Mouse (Mus musculus): Measurements from ENCODE around the gene Usp50. TPM values are rescaled to one million over a fixed set of nuclear protein-coding genes. Genes with fewer than 3 reads are reported as not detected.

The Usp50 gene
- 0.31 and 0.69 TPM in 2 replicates for total RNA-seq (2017)

DNA sequence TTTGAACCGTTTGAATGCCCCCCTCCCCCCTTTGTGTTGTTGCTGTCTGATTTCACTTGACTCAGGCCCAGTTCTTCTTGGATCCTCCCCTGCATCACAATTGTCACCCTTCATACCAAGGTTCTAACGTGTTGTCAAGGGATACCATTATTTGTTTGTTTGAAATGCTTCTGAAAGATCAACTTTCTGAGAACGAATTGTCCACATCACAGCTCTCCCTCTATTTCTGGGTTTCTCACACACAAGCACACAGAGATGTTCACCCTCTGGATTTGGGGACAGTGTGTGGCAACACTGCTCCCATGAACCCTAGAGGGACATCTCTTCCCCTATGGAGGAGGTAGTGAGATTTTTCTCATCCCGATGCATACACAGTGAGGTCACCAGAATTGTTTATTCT, at the start of gene Usp50:
Gene Usp50, minus strand, starts transcription at position 101 of the 400 bp plus-strand sequence.
- ATAC-seq (replicated peaks in 1 of 2; ENCODE audit: insufficient read depth in 1 of 2, low FRiP score in 2 of 2, low TSS enrichment in 1 of 2, low read depth in 1 of 2, poor library complexity in 2 of 2, severe bottlenecking in 2 of 2), result no peak

DNA sequence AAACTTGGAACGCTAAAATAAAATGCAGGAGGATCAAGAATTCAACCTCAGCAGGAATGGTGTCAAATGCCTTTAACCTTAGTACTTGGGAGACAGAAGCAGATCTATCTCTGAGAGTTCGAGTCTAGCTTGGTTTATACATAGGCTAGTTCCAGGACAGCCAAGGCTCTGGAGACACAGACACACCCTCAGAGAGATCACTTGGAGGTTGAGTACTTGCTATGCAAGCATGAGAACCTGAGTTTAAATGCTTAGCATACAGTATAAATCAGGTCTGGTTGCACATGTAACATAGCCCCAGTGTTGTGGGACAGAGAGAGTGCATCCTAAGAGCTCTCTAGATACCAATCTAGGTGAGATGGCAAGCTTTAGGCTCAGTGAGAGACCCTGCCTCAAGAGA, 34.1 kb upstream of the Usp50 start:
- ATAC-seq (replicated peaks in 1 of 2; ENCODE audit: insufficient read depth in 1 of 2, low FRiP score in 2 of 2, low TSS enrichment in 1 of 2, low read depth in 1 of 2, poor library complexity in 2 of 2, severe bottlenecking in 2 of 2), result no peak

- ATAC-seq (replicated peaks in 1 of 2; ENCODE audit: insufficient read depth in 1 of 2, low FRiP score in 2 of 2, low TSS enrichment in 1 of 2, low read depth in 1 of 2, poor library complexity in 2 of 2, severe bottlenecking in 2 of 2), result no peak
Measured at GRCm38 (mm10) chr2:126816644-126817347, 33.5 kb upstream of the Usp50 start.

DNA sequence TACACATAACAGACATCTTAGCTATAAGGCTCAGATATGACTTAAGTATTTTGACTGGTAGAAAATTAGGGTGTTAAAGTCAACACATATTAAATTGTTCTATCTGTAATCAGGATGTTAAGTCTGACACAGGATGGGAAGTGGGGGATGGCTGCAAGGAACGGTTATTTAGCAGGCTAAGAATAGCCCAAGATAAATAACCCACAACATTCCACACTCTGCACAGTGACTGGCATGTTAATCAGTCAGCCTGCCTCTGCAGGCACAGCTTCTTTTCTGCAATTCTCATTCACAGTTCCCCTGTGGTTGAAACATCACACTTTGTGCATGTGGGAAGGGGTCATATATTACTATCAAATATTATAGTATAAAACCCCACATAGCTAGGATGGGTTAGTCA, 32.6 kb upstream of the Usp50 start:
- no peak for ATAC-seq (replicated peaks in 1 of 2; ENCODE audit: insufficient read depth in 1 of 2, low FRiP score in 2 of 2, low TSS enrichment in 1 of 2, low read depth in 1 of 2, poor library complexity in 2 of 2, severe bottlenecking in 2 of 2)

DNA sequence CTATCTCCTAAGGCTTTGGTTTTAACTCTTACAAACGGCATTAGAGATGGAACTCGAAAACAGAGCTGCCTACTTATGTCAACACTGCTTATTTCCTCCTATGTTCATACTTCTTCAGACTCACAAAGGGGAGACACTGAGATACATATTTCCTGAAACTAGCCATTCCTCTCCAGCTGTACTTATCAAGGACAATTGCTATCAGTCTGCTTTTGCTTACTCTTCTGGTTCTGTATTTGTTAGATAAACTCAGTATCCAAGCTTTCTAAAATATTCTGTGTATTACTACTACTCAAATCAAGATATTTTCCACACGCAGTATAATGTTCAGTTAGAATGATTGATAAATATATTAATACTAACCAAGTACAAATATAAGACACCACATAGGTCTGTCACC, 18.7 kb upstream of the Usp50 start:
- no peak for ATAC-seq (replicated peaks in 1 of 2; ENCODE audit: insufficient read depth in 1 of 2, low FRiP score in 2 of 2, low TSS enrichment in 1 of 2, low read depth in 1 of 2, poor library complexity in 2 of 2, severe bottlenecking in 2 of 2)

DNA sequence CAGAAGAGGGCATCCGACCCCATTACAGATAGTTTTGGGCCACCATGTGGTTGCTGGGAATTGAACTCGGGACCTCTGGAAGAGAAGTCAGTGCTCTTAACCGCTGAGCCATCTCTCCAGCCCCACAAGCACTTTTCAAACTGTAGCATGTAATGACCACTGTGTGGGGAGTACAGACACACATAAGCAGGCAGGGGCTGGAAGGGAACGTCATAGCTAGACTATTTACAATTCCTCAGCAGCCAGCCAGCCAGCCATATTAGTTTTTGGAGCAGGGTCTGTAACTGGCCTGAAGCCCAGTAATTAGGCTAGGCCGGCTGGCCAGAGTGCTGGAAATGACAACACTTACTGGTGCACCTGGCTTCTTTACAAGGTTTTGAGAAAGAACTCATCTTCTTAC, 15.2 kb upstream of the Usp50 start:
- ATAC-seq (replicated peaks in 1 of 2; ENCODE audit: insufficient read depth in 1 of 2, low FRiP score in 2 of 2, low TSS enrichment in 1 of 2, low read depth in 1 of 2, poor library complexity in 2 of 2, severe bottlenecking in 2 of 2), result no peak

DNA sequence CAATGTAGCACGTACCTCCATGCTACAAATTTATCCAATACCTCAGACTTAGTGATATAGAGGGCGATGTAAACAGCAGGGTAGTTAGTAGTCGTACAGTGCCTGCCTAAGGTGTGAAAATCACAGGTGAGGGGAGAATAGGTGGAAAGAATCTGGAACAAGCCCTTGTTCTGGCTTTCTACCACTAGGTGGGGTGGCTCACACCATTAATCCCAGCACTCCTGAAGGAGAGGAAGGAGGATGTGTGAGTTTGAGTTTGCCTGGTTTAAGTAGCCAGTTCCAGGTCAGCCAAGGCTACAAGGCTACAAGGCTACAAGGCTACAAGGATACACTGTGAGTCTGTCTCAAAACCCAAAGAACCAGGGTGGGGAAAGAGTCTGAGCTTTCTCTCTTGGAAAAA, 12.4 kb upstream of the Usp50 start:
- no peak for ATAC-seq (replicated peaks in 1 of 2; ENCODE audit: insufficient read depth in 1 of 2, low FRiP score in 2 of 2, low TSS enrichment in 1 of 2, low read depth in 1 of 2, poor library complexity in 2 of 2, severe bottlenecking in 2 of 2)

DNA sequence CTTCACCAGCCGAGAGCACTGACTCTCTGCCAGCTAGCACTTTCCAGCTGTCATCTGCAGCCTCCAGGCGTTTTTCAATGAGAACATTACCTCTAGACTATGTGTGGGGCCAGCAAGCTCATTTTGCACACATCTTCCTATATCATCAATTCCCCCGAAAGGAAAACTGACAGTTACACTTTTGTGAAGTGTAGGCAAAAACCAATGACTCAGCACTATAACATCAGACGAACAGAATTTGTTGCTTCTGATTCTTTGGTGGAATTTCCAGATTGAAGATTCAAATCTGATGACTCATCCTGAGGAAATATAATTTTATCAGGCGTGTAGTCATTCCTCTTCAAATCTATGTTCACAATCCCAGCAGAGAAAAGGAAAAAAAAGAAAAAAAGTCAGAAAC, 9.3 kb upstream of the Usp50 start:
- ATAC-seq (replicated peaks in 1 of 2; ENCODE audit: insufficient read depth in 1 of 2, low FRiP score in 2 of 2, low TSS enrichment in 1 of 2, low read depth in 1 of 2, poor library complexity in 2 of 2, severe bottlenecking in 2 of 2), result no peak

- ATAC-seq (replicated peaks in 1 of 2; ENCODE audit: insufficient read depth in 1 of 2, low FRiP score in 2 of 2, low TSS enrichment in 1 of 2, low read depth in 1 of 2, poor library complexity in 2 of 2, severe bottlenecking in 2 of 2), result peak; percentile 29 to 42; a peak in 1 of 4 replicates
Measured at GRCm38 (mm10) chr2:126787721-126788342, 4.6 kb upstream of the Usp50 start.

DNA sequence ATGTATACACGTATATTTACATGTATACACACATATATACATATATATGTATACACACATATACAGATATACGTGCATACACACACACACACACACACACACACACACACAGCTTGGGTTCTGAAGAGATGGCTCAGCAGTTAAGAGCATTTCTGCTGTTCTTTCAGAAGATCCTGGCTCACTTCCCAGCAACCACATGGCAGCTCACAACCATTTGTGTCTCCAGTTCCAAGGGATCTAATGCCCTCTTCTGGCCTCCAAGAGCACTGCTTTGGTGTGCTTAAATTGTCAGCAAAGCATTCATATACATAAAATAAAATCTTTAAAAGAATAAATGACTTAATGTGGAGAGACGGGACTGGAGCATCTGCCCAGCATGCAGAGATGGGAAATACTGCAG, 837 bp downstream of the Usp50 start:
- peak; percentile 36 to 63; a peak in 1 of 4 replicates for ATAC-seq (replicated peaks in 1 of 2; ENCODE audit: insufficient read depth in 1 of 2, low FRiP score in 2 of 2, low TSS enrichment in 1 of 2, low read depth in 1 of 2, poor library complexity in 2 of 2, severe bottlenecking in 2 of 2)

DNA sequence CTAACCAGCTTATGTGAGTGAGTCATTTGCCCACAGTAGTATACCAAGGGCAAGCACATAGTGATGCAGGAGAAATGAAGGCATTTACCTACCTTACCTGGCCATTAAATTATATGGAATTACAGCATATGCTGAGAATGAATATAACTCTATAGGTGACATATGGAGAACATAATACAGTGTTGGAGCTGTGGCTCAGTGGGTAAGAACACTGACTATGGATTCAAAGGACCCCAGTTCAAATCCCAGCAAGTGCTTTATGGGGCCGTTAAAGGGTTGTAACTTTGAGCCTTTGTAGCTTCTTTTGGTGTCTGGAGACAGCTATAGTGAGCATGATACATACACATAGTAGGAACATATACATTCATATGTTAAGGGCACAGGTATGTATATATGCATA, 1.8 kb downstream of the Usp50 start:
- no peak for ATAC-seq (replicated peaks in 1 of 2; ENCODE audit: insufficient read depth in 1 of 2, low FRiP score in 2 of 2, low TSS enrichment in 1 of 2, low read depth in 1 of 2, poor library complexity in 2 of 2, severe bottlenecking in 2 of 2)

DNA sequence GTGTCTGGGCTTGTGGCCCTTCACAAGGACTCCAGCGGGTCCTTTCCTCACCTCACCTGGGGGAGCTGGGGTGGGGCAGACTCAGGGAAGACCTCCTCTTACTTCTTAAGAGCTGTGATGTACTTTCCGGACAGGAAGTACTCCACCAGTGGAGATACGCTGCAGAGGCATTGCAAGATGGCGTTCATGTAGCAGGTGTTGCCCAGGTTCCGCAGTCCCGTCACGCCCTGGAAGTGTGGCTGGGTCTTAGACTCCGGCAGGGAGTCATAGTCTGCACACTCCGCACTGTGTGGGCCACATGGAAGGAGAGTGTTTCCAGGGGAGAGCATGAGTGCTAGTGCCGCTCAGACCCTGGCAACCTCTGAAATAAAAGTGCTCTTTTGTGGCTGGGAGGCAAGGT, 3.0 kb downstream of the Usp50 start:
- no peak for ATAC-seq (replicated peaks in 1 of 2; ENCODE audit: insufficient read depth in 1 of 2, low FRiP score in 2 of 2, low TSS enrichment in 1 of 2, low read depth in 1 of 2, poor library complexity in 2 of 2, severe bottlenecking in 2 of 2)

GRCm38 (mm10) chr2:126778806-126779205, 4.5 kb downstream of the Usp50 start:
- no peak for ATAC-seq (replicated peaks in 1 of 2; ENCODE audit: insufficient read depth in 1 of 2, low FRiP score in 2 of 2, low TSS enrichment in 1 of 2, low read depth in 1 of 2, poor library complexity in 2 of 2, severe bottlenecking in 2 of 2)

- no peak for ATAC-seq (replicated peaks in 1 of 2; ENCODE audit: insufficient read depth in 1 of 2, low FRiP score in 2 of 2, low TSS enrichment in 1 of 2, low read depth in 1 of 2, poor library complexity in 2 of 2, severe bottlenecking in 2 of 2)
Measured at GRCm38 (mm10) chr2:126776416-126776815, 6.9 kb downstream of the Usp50 start.

DNA sequence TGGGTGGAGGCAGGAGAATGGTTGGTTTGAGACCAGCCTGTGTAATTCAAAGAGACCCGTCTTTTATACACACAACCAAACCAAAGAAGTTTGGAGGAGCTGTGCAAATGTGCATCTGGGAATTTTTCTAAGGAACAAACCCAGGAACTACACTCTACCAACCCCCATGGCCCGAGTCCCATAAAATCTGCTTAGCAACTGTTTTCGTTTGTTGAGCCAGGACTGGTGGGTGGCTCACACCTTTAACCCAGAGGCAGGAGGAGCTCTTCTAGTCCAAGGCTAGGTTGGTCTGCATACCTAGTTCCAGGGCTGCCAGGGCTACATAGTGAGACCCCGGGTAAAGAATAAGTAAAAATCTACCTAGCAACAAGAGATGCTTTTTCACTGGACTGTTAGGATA, 7.3 kb downstream of the Usp50 start:
- no peak for ATAC-seq (replicated peaks in 1 of 2; ENCODE audit: insufficient read depth in 1 of 2, low FRiP score in 2 of 2, low TSS enrichment in 1 of 2, low read depth in 1 of 2, poor library complexity in 2 of 2, severe bottlenecking in 2 of 2)

- ATAC-seq (replicated peaks in 1 of 2; ENCODE audit: insufficient read depth in 1 of 2, low FRiP score in 2 of 2, low TSS enrichment in 1 of 2, low read depth in 1 of 2, poor library complexity in 2 of 2, severe bottlenecking in 2 of 2), result no peak
Measured at GRCm38 (mm10) chr2:126772217-126772616, 11.1 kb downstream of the Usp50 start.

- peak in 1 of 2 experiments; percentile 40; a peak in 1 of 4 replicates for ATAC-seq (replicated peaks in 1 of 2; ENCODE audit: insufficient read depth in 1 of 2, low FRiP score in 2 of 2, low TSS enrichment in 1 of 2, low read depth in 1 of 2, poor library complexity in 2 of 2, severe bottlenecking in 2 of 2)
Measured at GRCm38 (mm10) chr2:126769431-126770181, 13.7 kb downstream of the Usp50 start.

DNA sequence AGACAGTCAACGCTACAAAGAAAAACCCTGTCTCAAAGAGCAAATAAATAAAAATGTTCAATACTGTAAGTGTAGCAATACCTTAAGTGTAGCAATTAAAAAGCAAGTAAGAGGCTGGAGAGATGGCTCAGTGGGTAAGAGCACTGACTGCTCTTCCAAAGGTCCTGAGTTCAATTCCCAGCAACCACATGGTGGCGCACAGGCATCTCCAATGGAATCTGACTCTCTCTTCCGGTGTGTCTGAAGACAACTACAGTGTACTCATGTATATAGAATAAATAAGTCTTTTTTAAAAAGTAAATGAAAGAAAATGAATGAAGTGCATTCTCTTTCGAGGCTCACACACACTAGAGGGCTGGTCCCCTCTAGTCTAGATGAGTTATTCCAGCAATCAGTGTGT, 15.1 kb downstream of the Usp50 start:
- ATAC-seq (replicated peaks in 1 of 2; ENCODE audit: insufficient read depth in 1 of 2, low FRiP score in 2 of 2, low TSS enrichment in 1 of 2, low read depth in 1 of 2, poor library complexity in 2 of 2, severe bottlenecking in 2 of 2), result no peak
